Mouse (Mus musculus) forebrain, embryonic 11.5 days (tissue): ENCODE results near the gene Kcnj6. TPM values are rescaled to one million over a fixed set of nuclear protein-coding genes. Genes with fewer than 3 reads are reported as not detected.

ENCODE experiments used
- ATAC-seq: fragments of 200-750 bp; cut with Nextera tagmentation; replicated peaks from 2 replicates; pipeline ENCODE4 v1.8.0; 2017; ENCODE audit warnings: moderate TSS enrichment; ENCODE audit not compliant: low FRiP score
- DNase-seq: peaks from one replicate; pipeline ENCODE4 v3.0.0-alpha.2; 2017; ENCODE audit warnings: low spot score
- H3K27ac ChIP-seq: fragments of 300-500 bp; sonication (generic); 2 replicates; pipeline ENCODE4 v1.5.1; 2014; ENCODE audit warnings: low read depth, low read length
- H3K27me3 ChIP-seq: fragments of 300-500 bp; sonication (generic); 2 replicates; pipeline ENCODE4 v1.6.1; 2014; ENCODE audit warnings: mild to moderate bottlenecking, low read length, mixed read lengths; ENCODE audit not compliant: control insufficient read depth, insufficient read depth
- H3K36me3 ChIP-seq: fragments of 300-500 bp; sonication (generic); 2 replicates; pipeline ENCODE4 v1.6.1; 2014; ENCODE audit warnings: mild to moderate bottlenecking, low read length, moderate library complexity, mixed read lengths; ENCODE audit not compliant: control insufficient read depth, insufficient read depth
- H3K4me1 ChIP-seq: fragments of 300-500 bp; sonication (generic); replicated peaks from 2 replicates; pipeline ENCODE4 v1.6.1; 2014; ENCODE audit warnings: low read length, mixed read lengths; ENCODE audit not compliant: control insufficient read depth, insufficient read depth
- H3K4me2 ChIP-seq: fragments of 300-500 bp; sonication (generic); 2 replicates; pipeline ENCODE4 v1.6.1; 2014; ENCODE audit warnings: low read depth, mild to moderate bottlenecking, low read length, moderate library complexity, mixed read lengths; ENCODE audit not compliant: severe bottlenecking
- H3K4me3 ChIP-seq: fragments of 300-500 bp; sonication (generic); 2 replicates; pipeline ENCODE4 v1.5.1; 2014; ENCODE audit warnings: low read depth, low read length
- H3K9ac ChIP-seq: fragments of 300-500 bp; sonication (generic); 2 replicates; pipeline ENCODE4 v1.6.1; 2014; ENCODE audit warnings: low read length
- H3K9me3 ChIP-seq: fragments of 300-500 bp; sonication (generic); 2 replicates; pipeline ENCODE4 v1.6.1; 2016; ENCODE audit warnings: low read length, mixed read lengths; ENCODE audit not compliant: control insufficient read depth
- WGBS: fragments of 180-500 bp; shearing (Covaris S2); extraction: QIAGEN DNeasy Blood & Tissue Kit; methylation state at CpG from one replicate; pipeline ENCODE4 v1.1.7; 2014; 5-methylcytosine and 5-hydroxymethylcytosine counted together
- polyA plus RNA-seq: library from polyadenylated mRNA; unstranded; fragments of >200 nt; fragmentation: Nextera tagmentation; extraction: Ambion mirVana; gene quantifications from 2 replicates; pipeline ENCODE4 v1.2.1, GENCODE M21; 2014

The Kcnj6 gene
- polyA plus RNA-seq, 1 experiment from 2014 or later = 0.27 TPM

DNA sequence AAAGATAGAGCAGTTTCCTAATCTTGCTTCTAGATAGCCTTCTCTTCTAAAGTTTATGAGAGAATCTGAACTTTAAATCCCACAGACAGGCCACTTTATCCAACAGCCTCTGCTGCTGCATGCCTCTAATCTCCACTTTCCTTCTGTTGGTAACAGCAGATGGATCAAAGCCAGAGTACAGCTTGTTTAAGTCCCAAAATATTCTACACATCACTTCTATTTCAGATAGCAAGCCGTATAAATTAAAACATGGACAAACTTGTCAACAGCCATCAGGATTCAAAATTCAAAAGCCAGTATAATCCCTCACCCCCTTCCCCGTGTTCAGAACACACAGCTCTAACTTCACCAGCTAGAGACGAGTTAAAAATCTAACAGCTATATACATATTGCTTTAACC, 3.4 kb downstream of the Kcnj6 start:
- WGBS = 77% methylated on average over 3 of the region's 3 CpGs
- H3K4me3 ChIP-seq = no peak overlapping the region
- no peak for ATAC-seq
- H3K4me2 ChIP-seq = no peak overlapping the region
- no peak for DNase-seq
- no peak overlapping the region for H3K9ac ChIP-seq
- H3K27ac ChIP-seq = no peak overlapping the region
- H3K9me3 ChIP-seq = no peaks in the 10 kb centered on the region
- peaks cover 23% of the 10 kb centered on the region for H3K27me3 ChIP-seq
- H3K4me1 ChIP-seq = peaks cover 3% of the 10 kb centered on the region; the same call in 1 of the 2 replicates
- H3K36me3 ChIP-seq = no peaks in the 10 kb centered on the region

DNA sequence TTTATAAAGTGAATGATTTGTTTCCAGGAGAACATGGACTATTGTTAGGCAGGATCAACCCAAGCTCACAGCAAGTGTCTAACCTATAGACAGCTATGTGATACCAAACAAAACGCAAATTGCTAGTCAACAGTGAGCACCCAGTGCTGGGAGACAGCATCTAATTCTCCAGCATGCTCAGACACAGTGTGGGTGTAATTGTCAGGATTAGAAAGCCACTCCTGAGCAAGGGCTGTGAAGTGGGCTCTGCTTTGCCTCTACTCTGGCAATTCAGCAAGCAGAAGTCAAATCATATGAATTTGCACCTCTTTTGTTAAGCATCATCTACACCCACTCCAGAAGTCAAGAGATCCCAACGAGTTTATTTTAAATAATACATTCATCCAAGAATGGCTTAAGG, 7.4 kb downstream of the Kcnj6 start:
- no peak for DNase-seq
- Histone ChIP-seq H3K4me1 (no peaks in the 10 kb centered on the region), H3K9ac (no peak overlapping the region), H3K27me3 (0 out of 2 replicates have a peak, but pooled peaks cover 2% of the 10 kb centered on the region), H3K9me3 (no peaks in the 10 kb centered on the region), H3K36me3 (no peaks in the 10 kb centered on the region), H3K27ac (no peak overlapping the region), H3K4me2 (no peak overlapping the region), H3K4me3 (no peak overlapping the region)
- ATAC-seq = no peak
- 89% methylated on average over 2 of the region's 2 CpGs for WGBS

DNA sequence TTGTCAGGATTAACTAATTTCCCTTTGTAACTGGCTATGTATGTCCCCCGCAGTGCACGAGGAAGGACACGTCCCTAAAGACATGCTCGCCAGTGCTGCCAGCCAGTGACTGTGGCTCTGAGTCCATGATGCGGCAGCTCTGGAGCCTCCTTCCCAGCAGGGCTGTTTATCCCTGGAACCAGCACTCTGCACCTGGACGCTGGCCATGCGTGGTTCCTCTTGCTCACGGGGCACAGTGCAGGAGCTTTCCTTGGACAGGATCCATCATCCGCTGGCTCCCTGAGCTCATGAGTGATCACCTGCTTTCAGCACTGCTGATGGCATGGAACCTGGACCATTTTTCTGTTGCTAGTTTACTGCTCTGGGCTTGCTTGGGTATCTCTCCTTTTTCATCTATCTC, 10.8 kb downstream of the Kcnj6 start:
- ATAC-seq (no peak), DNase-seq (no peak)
- Histone ChIP-seq H3K9ac (no peak overlapping the region), H3K4me2 (no peak overlapping the region), H3K9me3 (no peaks in the 10 kb centered on the region), H3K27ac (no peak overlapping the region), H3K4me3 (no peak overlapping the region), H3K36me3 (no peaks in the 10 kb centered on the region), H3K27me3 (no peaks in the 10 kb centered on the region), H3K4me1 (no peaks in the 10 kb centered on the region)
- 54% methylated on average over 9 of the region's 9 CpGs for WGBS

DNA sequence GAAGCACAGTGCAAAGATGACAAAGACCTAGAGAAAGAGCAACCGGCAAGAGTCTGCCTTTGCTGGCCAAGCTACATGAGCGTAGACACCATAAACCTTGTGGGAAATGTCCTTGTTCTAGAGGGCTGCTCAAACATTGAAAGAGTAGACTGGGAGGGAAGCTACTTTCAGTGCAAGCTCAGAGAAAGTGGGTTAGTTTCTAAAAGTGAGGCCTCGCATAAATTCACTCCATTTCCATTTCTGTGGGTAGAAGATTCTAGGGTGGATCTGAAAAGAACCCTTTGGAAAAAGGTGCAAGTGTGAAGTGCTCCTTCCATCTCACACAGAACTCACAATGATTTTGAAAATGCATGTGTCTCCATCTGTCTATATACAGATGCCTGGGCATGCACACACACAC, 13.2 kb downstream of the Kcnj6 start:
- Histone ChIP-seq H3K27ac (no peak overlapping the region), H3K27me3 (no peaks in the 10 kb centered on the region), H3K9ac (no peak overlapping the region), H3K4me1 (no peaks in the 10 kb centered on the region), H3K4me3 (no peak overlapping the region), H3K4me2 (no peak overlapping the region), H3K9me3 (no peaks in the 10 kb centered on the region), H3K36me3 (no peaks in the 10 kb centered on the region)
- no peak for ATAC-seq
- no peak for DNase-seq
- 93% methylated on average over 3 of the region's 3 CpGs for WGBS

DNA sequence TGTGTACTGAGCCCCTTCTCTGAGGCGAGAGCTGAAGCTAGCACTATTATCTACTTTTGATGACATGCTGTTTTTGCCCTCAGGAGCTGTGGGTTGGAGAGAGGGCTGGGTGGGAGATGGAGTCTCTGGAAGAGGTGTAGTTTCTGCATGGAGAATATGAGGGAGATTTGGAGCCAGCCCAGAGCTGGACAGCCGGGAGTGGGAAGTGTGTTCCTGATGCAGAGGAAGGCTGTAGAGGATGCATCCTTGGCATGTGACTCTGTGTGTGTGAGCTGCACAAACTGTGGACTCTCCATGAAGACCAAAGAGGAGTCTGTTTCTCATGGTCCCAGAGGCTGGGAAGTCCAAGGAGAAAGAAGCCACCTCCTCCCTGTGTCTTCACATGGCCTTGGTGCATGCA, 17.1 kb downstream of the Kcnj6 start:
- H3K4me3 ChIP-seq = no peak overlapping the region
- no peaks in the 10 kb centered on the region for H3K9me3 ChIP-seq
- ATAC-seq (no peak), DNase-seq (no peak)
- H3K9ac ChIP-seq = no peak overlapping the region
- H3K4me2 ChIP-seq = no peak overlapping the region
- WGBS = 89% methylated on average over 2 of the region's 2 CpGs
- no peaks in the 10 kb centered on the region for H3K36me3 ChIP-seq
- H3K27me3 ChIP-seq = no peaks in the 10 kb centered on the region
- no peak overlapping the region for H3K27ac ChIP-seq
- H3K4me1 ChIP-seq = no peaks in the 10 kb centered on the region

DNA sequence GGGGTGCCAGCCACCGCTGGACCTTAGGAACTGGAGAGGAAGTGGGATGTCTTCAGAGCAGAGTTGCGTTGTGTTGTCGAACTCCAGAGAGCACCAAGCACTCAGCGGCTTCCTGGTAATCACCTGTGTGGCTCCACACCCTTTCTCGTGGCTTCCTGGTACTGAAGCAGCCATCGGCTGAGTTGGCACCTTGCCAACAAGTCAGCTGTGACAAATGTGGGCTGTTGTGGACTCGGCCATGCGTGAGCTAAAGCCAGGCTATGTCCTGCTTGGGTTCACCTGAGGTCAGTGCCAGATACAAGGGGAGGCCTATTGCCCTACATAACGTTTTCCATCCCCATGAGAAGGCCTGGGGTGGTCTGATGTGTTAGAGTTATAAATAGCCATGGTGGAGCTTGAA, 18.0 kb downstream of the Kcnj6 start:
- H3K9me3 ChIP-seq = no peaks in the 10 kb centered on the region
- no peak for ATAC-seq
- H3K36me3 ChIP-seq = no peaks in the 10 kb centered on the region
- no peak overlapping the region for H3K9ac ChIP-seq
- no peaks in the 10 kb centered on the region for H3K4me1 ChIP-seq
- H3K27ac ChIP-seq = no peak overlapping the region
- H3K4me3 ChIP-seq = no peak overlapping the region
- peak; percentile 53 for DNase-seq
- no peaks in the 10 kb centered on the region for H3K27me3 ChIP-seq
- no peak overlapping the region for H3K4me2 ChIP-seq
- WGBS = 80% methylated on average over 9 of the region's 9 CpGs

DNA sequence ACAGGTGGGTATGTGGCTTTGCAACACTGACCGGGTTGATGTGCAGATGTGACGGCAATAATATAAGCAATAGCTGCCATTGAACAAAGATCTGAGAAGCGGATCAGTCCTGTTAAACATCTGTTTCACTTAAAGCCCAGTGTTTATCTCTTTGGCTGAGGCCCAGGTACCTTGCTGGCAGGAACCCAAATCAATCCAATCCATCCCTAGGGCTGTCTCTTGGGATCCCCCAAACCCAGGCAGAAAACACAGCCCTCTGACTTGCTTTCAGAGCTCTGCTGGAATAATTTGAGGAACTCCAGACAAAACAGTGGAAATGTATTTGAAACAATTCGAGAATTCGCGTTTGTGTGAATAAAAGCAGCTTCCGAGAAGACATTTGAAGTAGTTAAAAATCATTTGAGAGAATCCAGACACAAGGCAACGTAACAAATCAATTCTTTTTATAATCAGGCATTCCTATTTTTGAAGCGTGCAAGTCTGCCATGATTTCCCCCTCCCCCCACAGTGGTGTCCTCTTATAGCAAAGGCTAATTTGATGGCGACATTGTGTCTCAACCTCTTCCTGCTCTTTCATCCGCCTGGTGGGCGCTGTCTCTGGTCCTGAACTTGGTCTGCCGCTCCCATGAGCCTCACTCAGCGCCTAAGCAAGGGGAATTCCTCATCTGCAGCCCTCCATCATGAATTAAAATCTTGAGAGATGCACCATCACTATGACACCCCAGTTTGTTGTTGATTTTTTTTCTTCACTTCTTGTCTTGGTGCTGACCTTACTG, 25.2 kb downstream of the Kcnj6 start:
- no peak overlapping the region for H3K4me3 ChIP-seq
- DNase-seq (peak; percentile 78), ATAC-seq (no peak)
- H3K9me3 ChIP-seq = no peaks in the 10 kb centered on the region
- H3K9ac ChIP-seq = no peak overlapping the region
- 49% methylated on average over 14 of the region's 14 CpGs for WGBS
- no peaks in the 10 kb centered on the region for H3K4me1 ChIP-seq
- H3K27me3 ChIP-seq = no peaks in the 10 kb centered on the region
- no peak overlapping the region for H3K27ac ChIP-seq
- H3K36me3 ChIP-seq = no peaks in the 10 kb centered on the region
- H3K4me2 ChIP-seq = no peak overlapping the region

GRCm38 (mm10) chr16:94968941-94969340, 28.6 kb downstream of the Kcnj6 start:
- H3K27ac ChIP-seq = no peak overlapping the region
- H3K9me3 ChIP-seq = no peaks in the 10 kb centered on the region
- no peak overlapping the region for H3K4me3 ChIP-seq
- H3K9ac ChIP-seq = no peak overlapping the region
- 84% methylated on average over 6 of the region's 6 CpGs for WGBS
- ATAC-seq (no peak), DNase-seq (no peak)
- no peaks in the 10 kb centered on the region for H3K4me1 ChIP-seq
- no peak overlapping the region for H3K4me2 ChIP-seq
- H3K27me3 ChIP-seq = no peaks in the 10 kb centered on the region
- H3K36me3 ChIP-seq = no peaks in the 10 kb centered on the region

DNA sequence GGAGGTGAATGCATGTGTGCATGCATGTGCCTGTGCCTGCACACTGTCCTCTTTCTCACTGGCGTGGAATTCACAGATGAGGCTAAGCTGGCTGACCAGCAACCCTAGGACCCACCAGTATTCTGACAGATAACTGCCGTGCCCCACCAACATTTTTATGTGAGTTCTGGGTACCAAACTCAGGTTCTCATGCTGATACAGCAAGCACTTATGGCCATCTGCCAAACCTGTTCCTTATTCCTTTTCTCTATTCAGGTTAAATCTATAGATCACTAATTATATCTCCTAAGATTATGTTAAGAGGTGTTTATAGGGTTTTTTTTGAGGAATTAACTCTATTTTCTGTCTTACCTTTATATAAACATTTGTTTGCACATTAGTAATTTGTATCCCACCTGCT, 29.0 kb downstream of the Kcnj6 start:
- Histone ChIP-seq H3K9ac (no peak overlapping the region), H3K4me3 (no peak overlapping the region), H3K27me3 (no peaks in the 10 kb centered on the region), H3K4me1 (no peaks in the 10 kb centered on the region), H3K9me3 (no peaks in the 10 kb centered on the region), H3K36me3 (no peaks in the 10 kb centered on the region), H3K4me2 (no peak overlapping the region), H3K27ac (no peak overlapping the region)
- no peak for DNase-seq
- ATAC-seq = no peak
- WGBS = 80% methylated on average over 2 of the region's 2 CpGs
